Mouse (Mus musculus): ENCODE measurements at regions not wholly inside any gene's neighbourhood (a gene's known extent, or its start where the extent isn't known, plus 50 kb on each side); places are given as distances from the start of the nearest gene placed in this dataset.

DNA sequence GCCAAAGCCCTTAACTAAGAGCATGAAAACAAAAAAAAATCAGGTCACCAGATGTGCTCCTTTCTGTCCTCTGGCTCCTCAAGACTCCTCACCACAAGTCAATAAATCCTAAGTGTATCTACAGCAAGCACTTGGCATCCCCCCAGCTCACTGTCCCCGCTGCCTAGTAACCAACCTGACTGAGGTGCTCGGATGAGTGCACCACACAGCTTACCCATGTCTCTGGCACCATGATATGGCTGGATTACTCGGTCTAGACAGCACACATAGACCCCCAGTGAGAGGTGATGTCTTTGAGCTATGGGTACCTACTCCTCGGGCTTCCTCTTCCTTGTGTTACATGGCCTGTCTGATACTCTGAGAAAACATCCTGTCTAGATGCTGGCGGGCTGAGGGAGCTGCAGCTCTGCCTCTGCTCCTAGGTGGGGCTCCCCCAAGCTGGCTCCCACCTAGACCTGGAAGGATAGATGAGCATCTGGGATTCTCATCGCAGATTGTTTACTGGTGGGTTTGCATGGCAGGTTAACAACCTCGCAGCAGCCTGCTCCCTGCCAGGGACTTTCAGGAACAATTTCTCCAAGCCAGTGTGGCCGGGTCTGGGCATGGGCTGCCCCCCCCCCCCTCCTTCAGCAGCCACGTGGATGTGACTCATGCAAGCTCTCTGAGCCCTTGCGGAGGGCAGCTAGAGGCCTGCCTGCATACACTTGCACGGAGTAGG is 57.2 kb upstream of the Prelp start:
- TF ChIP-seq CTCF (IDR thresholded peaks at IDR 0.05; ENCODE audit: low read depth) (no peak), EP300 (optimal IDR thresholded peaks at IDR 0.05) (no peak)

Data from stomach, postnatal 0 days (tissue).